Mouse (Mus musculus): ENCODE results near the gene 2610301B20Rik. TPM values are rescaled to one million over a fixed set of nuclear protein-coding genes. Genes with fewer than 3 reads are reported as not detected.
"Not testable (repeated sequence)": the region's sequence is repeated elsewhere in the genome, so short reads cannot be mapped to it uniquely, and the experiment has no call there.

Gene 2610301B20Rik
- polyA plus RNA-seq (2012), result 0.23 and 0.70 TPM in 2 replicates

DNA sequence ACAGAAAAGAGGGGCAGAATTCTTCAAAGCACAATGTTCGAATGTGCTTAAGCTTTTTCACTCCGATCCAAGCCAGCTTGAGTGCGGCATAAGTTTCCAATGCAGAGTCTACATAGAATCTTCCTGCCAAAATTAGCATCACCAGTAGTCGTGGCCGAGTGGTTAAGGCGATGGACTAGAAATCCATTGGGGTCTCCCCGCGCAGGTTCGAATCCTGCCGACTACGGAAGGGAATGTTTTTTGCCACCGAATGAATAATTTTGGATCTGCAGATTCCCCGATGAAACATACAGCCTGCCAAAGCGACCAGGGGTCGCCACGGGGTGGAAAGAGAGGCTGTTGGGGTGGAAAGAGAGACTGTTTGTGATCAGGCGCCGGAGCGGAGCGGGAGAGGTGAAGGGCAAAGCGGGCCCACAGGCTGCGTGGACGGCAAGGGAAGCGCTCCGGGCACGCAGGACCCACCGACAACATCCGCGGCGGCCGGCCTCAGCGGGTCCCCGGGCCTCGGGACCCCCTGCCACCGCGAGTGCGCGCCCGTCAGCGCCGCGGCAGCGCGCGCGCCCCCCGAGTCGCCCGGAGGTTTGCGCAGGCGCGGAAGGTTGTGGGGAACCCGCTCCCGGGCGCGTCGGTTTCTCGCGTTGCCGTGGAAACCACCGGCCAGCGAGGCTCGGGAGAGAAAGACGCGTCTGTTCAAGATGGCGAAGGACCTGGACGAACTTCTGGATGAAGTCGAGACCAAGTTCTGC lies at the start of gene 2610301B20Rik:
TSS of gene 2610301B20Rik (plus strand) at position 579 of the 746 bp plus-strand sequence.
- Histone ChIP-seq H3K27me3 (ENCODE audit: control insufficient read depth) (no peaks in the 10 kb centered on the region), H3K9me3 (ENCODE audit: control insufficient read depth, low read length) (no peaks in the 10 kb centered on the region), H3K4me1 (ENCODE audit: control insufficient read depth) (peaks cover 23% of the 10 kb centered on the region), H3K4me3 (replicated peaks) (peak within 1 kb of the TSS; percentile 65), H3K36me3 (ENCODE audit: control insufficient read depth) (peaks cover 2% of the 10 kb centered on the region)
- no peak for TF ChIP-seq GATA1 (IDR thresholded peaks at IDR 0.05; ENCODE audit: low read length)
- TF ChIP-seq TAL1 (IDR thresholded peaks at IDR 0.05; ENCODE audit: low read length), result no peak

DNA sequence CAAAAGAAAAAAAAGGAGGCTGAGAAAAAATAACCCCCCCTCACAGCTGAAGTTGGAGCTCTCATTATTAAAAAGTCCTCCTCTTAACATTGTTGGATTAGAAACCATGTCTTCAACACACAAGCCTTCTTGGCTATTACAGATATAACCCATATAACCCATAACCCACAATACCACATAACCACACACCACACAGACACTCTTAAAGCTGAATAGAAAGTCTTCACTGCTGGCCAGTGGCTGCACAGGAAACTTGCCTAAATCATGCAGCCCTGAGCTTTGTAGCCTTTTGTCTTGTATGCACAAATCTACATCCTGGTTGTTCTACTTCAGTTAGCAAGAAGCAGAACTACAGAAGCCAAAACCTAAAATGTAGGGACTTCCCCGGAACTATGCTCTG lies 41.0 kb upstream of the 2610301B20Rik start:
- TF ChIP-seq TAL1 (IDR thresholded peaks at IDR 0.05; ENCODE audit: low read length) (no peak), GATA1 (IDR thresholded peaks at IDR 0.05; ENCODE audit: low read length) (no peak)
- H3K4me3 ChIP-seq (replicated peaks), result no peak overlapping the region
- no peaks in the 10 kb centered on the region for H3K4me1 ChIP-seq (ENCODE audit: control insufficient read depth)
- H3K9me3 ChIP-seq (ENCODE audit: control insufficient read depth, low read length), result no peaks in the 10 kb centered on the region
- H3K27me3 ChIP-seq (ENCODE audit: control insufficient read depth), result no peaks in the 10 kb centered on the region
- H3K36me3 ChIP-seq (ENCODE audit: control insufficient read depth), result no peaks in the 10 kb centered on the region

DNA sequence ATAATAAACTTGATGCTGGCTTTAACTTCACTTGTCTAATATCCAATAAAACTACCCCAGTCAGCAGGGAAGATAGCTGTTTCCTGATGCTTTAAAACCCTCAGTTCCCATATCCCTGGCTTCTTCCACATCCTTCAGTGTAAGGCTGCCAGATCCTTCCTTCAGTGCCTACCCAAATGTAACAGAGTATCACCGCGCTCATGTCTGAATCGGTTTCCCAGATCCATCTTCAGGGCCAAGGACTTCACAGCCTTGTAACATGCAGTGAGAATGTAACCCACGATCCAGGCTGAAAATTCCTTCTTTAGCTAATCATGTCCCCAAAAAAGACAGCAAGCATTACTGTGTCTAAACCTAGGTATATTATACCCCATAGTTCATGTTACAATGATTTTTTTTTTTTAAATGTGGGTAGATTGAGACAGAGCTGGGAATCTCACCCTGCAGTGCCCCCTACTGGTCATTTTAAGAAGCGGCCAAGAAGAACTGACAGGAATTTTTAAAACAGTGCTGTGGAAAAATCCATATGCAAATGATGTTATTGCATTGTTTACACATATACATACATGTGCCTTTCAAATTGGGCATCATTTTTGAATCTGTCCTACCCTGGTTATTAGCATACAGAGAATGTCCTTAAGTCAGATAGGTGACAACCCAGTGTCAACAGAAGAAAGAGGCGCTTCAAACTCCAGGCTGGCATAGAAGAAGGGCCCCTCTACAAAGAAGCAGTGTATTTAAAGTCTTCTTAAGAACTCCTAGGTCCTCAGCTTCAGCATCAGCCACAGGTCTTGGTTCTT lies 38.8 kb upstream of the 2610301B20Rik start:
- H3K9me3 ChIP-seq (ENCODE audit: control insufficient read depth, low read length), result no peaks in the 10 kb centered on the region
- H3K4me1 ChIP-seq (ENCODE audit: control insufficient read depth), result no peaks in the 10 kb centered on the region
- no peaks in the 10 kb centered on the region for H3K36me3 ChIP-seq (ENCODE audit: control insufficient read depth)
- H3K4me3 ChIP-seq (replicated peaks), result no peak overlapping the region
- H3K27me3 ChIP-seq (ENCODE audit: control insufficient read depth), result no peaks in the 10 kb centered on the region
- TF ChIP-seq TAL1 (IDR thresholded peaks at IDR 0.05; ENCODE audit: low read length), result no peak
- TF ChIP-seq GATA1 (IDR thresholded peaks at IDR 0.05; ENCODE audit: low read length), result no peak

DNA sequence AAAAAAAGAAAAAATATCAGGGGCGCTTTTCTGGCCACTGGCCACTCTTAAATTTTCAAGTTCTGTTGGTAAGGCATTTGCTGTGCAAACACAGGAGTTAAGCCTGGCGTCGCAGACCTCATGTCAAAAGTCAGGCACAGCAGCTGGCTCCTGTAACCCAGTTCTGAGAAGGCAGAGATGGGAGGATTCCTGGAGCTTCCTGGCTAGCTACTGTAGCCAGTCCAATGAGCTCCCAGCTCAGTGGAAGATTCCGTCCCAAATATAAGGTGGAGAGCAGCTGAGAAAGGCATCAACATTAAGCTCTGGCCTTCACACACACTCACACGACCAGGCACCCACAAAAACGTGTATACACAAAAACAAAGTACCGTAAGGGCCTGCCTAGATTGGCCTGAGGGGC lies 28.4 kb upstream of the 2610301B20Rik start:
- TF ChIP-seq GATA1 (IDR thresholded peaks at IDR 0.05; ENCODE audit: low read length) (no peak), TAL1 (IDR thresholded peaks at IDR 0.05; ENCODE audit: low read length) (no peak)
- H3K36me3 ChIP-seq (ENCODE audit: control insufficient read depth), result no peaks in the 10 kb centered on the region

DNA sequence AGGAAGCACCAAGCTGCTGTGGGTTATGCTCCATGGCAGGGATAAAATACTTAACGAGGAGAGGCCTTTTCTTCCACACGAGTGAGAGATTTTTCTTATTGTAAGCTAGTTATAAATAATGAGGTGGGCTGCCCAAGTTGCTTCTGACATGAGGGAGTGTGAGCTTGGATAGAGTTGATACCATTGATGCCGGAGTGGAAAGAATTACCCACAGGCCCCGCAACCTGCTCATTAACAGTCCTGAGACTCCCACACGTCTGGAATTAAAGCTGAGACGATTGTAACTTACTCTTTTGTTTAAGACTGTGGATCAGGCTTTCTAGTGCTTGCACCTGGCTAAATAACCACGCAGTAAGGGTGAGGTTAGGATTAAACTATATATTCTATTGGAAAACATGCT lies 24.5 kb upstream of the 2610301B20Rik start:
- H3K4me3 ChIP-seq (replicated peaks), result no peak overlapping the region
- TF ChIP-seq GATA1 (IDR thresholded peaks at IDR 0.05; ENCODE audit: low read length) (no peak), TAL1 (IDR thresholded peaks at IDR 0.05; ENCODE audit: low read length) (no peak)
- H3K27me3 ChIP-seq (ENCODE audit: control insufficient read depth), result no peaks in the 10 kb centered on the region

More for the DNA sequence above, 28.4 kb upstream of the 2610301B20Rik start:
- Histone ChIP-seq H3K4me1 (ENCODE audit: control insufficient read depth) (no peaks in the 10 kb centered on the region), H3K9me3 (ENCODE audit: control insufficient read depth, low read length) (no peaks in the 10 kb centered on the region), H3K4me3 (replicated peaks) (no peak overlapping the region), H3K27me3 (ENCODE audit: control insufficient read depth) (no peaks in the 10 kb centered on the region)

DNA sequence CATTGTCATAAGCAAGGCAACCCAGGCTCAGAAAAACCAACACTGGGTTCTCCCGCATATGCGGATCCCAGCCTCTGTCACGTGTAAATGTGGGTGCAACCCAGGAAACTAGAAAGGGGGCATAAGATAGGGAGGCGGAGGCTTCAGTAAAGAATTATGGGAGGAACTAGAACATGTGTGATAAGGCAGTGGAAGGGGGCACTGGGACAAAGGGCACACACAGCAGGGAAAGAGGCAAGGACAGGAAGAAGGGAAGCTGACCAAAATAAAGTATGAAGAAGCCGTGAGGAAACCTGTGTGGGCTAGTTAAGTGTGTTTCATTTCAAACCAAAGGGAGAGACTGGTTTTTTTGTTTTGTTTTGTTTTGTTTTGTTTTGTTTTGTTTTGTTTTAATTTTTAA lies 23.3 kb upstream of the 2610301B20Rik start:
- Histone ChIP-seq H3K9me3 (ENCODE audit: control insufficient read depth, low read length) (no peaks in the 10 kb centered on the region), H3K36me3 (ENCODE audit: control insufficient read depth) (no peaks in the 10 kb centered on the region), H3K4me1 (ENCODE audit: control insufficient read depth) (no peaks in the 10 kb centered on the region), H3K4me3 (replicated peaks) (no peak overlapping the region), H3K27me3 (ENCODE audit: control insufficient read depth) (no peaks in the 10 kb centered on the region)
- TF ChIP-seq GATA1 (IDR thresholded peaks at IDR 0.05; ENCODE audit: low read length) (no peak), TAL1 (IDR thresholded peaks at IDR 0.05; ENCODE audit: low read length) (no peak)

More for the DNA sequence above, 24.5 kb upstream of the 2610301B20Rik start:
- Histone ChIP-seq H3K9me3 (ENCODE audit: control insufficient read depth, low read length) (no peaks in the 10 kb centered on the region), H3K36me3 (ENCODE audit: control insufficient read depth) (no peaks in the 10 kb centered on the region), H3K4me1 (ENCODE audit: control insufficient read depth) (no peaks in the 10 kb centered on the region)

DNA sequence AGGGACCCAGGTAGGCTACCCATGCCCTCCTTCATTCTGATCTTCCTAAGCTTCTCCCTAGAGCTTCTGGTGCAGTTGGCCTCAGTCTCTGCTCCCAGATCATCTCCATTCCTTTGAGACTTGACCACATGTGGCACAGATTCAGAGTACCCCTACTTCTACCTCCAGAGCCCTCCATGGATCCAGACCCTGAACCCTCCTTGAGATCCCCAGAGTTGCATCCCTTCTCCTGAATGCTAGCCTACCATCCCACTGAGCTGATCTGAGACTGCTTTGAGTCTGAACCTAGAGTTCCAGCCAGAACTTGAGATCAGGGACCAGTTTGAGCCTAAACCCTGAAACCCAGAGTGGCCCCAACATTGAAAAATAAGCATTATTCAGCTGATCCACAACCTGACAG lies 15.1 kb upstream of the 2610301B20Rik start:
- no peaks in the 10 kb centered on the region for H3K36me3 ChIP-seq (ENCODE audit: control insufficient read depth)
- no peak for TF ChIP-seq TAL1 (IDR thresholded peaks at IDR 0.05; ENCODE audit: low read length)
- TF ChIP-seq GATA1 (IDR thresholded peaks at IDR 0.05; ENCODE audit: low read length), result no peak
- no peaks in the 10 kb centered on the region for H3K4me1 ChIP-seq (ENCODE audit: control insufficient read depth)
- no peaks in the 10 kb centered on the region for H3K9me3 ChIP-seq (ENCODE audit: control insufficient read depth, low read length)
- H3K27me3 ChIP-seq (ENCODE audit: control insufficient read depth), result no peaks in the 10 kb centered on the region
- H3K4me3 ChIP-seq (replicated peaks), result no peak overlapping the region

DNA sequence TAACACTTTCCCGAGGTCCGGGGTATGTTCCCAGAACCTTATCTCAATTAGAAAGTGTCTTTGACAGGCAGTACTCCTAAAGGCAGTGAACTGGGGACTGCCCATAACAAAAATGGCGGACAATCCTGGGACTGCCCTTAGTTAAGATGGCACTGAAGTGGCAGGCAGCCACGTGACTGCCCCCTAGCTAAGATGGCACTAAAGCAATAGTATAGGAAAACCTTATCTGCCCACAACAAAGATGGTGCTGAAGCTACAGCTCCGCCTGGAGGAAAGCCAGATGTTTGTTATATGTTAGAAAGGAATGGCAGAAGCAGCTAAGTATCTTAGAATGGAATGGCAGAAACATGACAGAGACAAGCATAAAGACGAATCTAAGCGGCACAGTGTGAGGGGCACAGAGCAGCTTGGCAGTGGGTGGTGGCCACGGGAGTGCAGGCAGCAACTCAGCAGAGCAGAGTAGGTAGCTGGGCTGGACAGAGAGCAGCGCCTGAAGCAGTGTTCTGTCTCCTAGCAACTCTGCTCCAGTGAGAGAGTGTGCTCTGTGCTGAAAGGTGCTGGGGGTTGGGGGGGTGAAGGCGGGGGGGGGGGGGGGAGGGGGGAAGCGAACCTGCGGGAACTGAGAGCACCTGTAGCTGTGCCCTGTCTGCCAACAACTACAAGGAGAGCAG lies 14.3 kb upstream of the 2610301B20Rik start:
- Histone ChIP-seq H3K9me3 (ENCODE audit: control insufficient read depth, low read length) (no peaks in the 10 kb centered on the region), H3K4me1 (ENCODE audit: control insufficient read depth) (peaks cover 3% of the 10 kb centered on the region), H3K36me3 (ENCODE audit: control insufficient read depth) (no peaks in the 10 kb centered on the region), H3K4me3 (replicated peaks) (no peak overlapping the region), H3K27me3 (ENCODE audit: control insufficient read depth) (no peaks in the 10 kb centered on the region)
- TF ChIP-seq GATA1 (IDR thresholded peaks at IDR 0.05; ENCODE audit: low read length) (no peak), TAL1 (IDR thresholded peaks at IDR 0.05; ENCODE audit: low read length) (no peak)

DNA sequence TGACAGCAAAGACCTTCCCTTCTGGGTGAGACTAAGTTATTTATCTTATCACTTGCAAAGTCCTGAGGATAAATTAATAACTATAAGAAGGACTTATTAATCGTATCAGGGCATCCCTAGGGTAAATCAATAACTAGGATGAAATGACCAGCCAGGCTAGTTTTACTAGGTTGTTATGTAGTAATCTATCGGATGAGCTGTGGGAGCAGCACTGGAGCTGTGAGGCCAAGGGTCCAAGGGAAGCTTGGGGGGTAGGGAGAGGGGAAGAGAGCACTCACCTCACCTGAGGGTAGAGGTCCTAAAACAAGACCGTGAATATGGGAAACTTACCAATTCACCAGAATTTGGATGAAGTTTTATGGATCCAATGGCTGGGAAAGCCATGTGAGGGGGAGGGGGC lies 13.5 kb upstream of the 2610301B20Rik start:
- H3K4me3 ChIP-seq (replicated peaks), result no peak overlapping the region
- no peaks in the 10 kb centered on the region for H3K27me3 ChIP-seq (ENCODE audit: control insufficient read depth)
- H3K4me1 ChIP-seq (ENCODE audit: control insufficient read depth), result peaks cover 3% of the 10 kb centered on the region
- TF ChIP-seq TAL1 (IDR thresholded peaks at IDR 0.05; ENCODE audit: low read length), result no peak
- TF ChIP-seq GATA1 (IDR thresholded peaks at IDR 0.05; ENCODE audit: low read length), result no peak
- H3K9me3 ChIP-seq (ENCODE audit: control insufficient read depth, low read length), result no peaks in the 10 kb centered on the region
- no peaks in the 10 kb centered on the region for H3K36me3 ChIP-seq (ENCODE audit: control insufficient read depth)

DNA sequence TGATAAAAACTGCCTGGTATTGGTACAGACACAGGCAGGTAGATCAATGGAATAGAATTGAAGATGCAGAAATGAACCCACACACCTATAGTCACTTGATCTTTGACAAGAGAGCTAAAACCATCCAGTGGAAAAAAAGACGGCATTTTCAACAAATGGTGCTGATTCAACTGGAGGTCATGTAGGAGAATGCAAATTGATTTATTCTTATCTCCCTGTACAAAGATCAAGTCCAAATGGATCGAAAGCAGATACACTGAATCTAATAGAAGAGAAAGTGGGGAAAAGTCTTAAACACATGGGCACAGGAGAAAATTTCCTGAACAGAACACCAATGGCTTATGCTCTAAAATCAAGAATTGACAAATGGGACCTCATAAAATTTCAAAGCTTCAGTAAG lies 11.4 kb upstream of the 2610301B20Rik start:
- H3K27me3 ChIP-seq (ENCODE audit: control insufficient read depth); H3K4me3 ChIP-seq (replicated peaks); H3K36me3 ChIP-seq (ENCODE audit: control insufficient read depth); H3K9me3 ChIP-seq (ENCODE audit: control insufficient read depth, low read length); H3K4me1 ChIP-seq (ENCODE audit: control insufficient read depth): not testable (repeated sequence)
